Mouse (Mus musculus): ENCODE measurements around the gene Zfp558. TPM values are rescaled to one million over a fixed set of nuclear protein-coding genes. Genes with fewer than 3 reads are reported as not detected.
A peak's percentile ranks its signal among the peaks of the same experiment; 100 is the strongest.
"Not testable (repeated sequence)": the region's sequence is repeated elsewhere in the genome, so short reads cannot be mapped to it uniquely, and the experiment has no call there.

The Zfp558 gene
- 18.7 and 22.8 TPM in 2 replicates for polyA plus RNA-seq (2016; fragmentation: Nextera tagmentation; extraction: Ambion mirVana)

DNA sequence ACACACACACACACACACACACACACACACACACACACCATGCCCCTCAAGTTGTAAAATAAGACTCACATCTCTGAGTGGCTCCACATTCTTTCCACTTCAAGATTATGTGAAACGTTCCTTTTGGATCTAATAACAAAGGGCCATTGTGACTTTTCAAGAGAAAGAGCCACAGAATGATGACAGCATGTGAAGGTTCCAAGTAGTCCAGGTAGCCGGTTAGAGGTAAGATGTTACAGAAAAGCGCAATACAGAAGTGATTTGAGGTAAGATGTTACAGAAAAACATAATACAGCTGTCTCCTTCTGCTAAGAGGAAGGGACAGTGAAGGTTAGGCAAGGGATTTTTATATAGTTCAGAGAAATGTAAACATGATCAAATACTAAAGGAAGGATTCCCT, at the start of gene Zfp558, which contains the start of gene Mbd3l1:
Gene Zfp558, minus strand, starts transcription at position 101 of the 400 bp plus-strand sequence.
Gene Mbd3l1, plus strand, starts transcription at position 192 of the 400 bp plus-strand sequence.
- Histone ChIP-seq H3K27ac (no peak within 1 kb of the TSS), H3K27me3 (replicated peaks) (no peaks in the 10 kb centered on the region), H3K4me3 (no peak within 1 kb of the TSS), H3K9ac (no peak within 1 kb of the TSS), H3K9me3 (no peaks in the 10 kb centered on the region), H3K36me3 (no peaks in the 10 kb centered on the region), H3K4me1 (no peaks in the 10 kb centered on the region), H3K4me2 (replicated peaks) (no peak within 1 kb of the TSS)
- WGBS = 83% methylated on average over 3 of the region's 3 CpGs
- no peak for ATAC-seq (ENCODE audit: low FRiP score, low read depth)

DNA sequence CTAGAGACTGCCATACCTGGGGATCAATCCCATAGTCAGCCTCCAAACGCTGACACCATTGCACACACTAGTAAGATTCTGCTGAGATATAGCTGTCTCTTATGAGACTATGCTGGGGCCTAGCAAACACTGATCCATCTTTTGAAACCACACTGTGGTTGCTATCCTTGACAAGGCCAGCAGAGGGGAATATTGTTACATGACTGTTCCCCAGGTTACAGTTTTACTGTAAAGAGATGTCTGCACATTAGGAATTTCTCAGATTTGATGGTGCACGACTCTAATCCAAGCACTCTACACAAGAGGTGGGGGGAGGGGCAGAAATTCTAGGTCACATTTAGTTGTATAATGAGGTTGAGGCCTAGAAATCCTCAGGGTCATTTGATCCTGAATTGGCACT, 30.0 kb upstream of the Zfp558 start:
- ATAC-seq (ENCODE audit: low FRiP score, low read depth) = no peak
- no peaks in the 10 kb centered on the region for H3K36me3 ChIP-seq

DNA sequence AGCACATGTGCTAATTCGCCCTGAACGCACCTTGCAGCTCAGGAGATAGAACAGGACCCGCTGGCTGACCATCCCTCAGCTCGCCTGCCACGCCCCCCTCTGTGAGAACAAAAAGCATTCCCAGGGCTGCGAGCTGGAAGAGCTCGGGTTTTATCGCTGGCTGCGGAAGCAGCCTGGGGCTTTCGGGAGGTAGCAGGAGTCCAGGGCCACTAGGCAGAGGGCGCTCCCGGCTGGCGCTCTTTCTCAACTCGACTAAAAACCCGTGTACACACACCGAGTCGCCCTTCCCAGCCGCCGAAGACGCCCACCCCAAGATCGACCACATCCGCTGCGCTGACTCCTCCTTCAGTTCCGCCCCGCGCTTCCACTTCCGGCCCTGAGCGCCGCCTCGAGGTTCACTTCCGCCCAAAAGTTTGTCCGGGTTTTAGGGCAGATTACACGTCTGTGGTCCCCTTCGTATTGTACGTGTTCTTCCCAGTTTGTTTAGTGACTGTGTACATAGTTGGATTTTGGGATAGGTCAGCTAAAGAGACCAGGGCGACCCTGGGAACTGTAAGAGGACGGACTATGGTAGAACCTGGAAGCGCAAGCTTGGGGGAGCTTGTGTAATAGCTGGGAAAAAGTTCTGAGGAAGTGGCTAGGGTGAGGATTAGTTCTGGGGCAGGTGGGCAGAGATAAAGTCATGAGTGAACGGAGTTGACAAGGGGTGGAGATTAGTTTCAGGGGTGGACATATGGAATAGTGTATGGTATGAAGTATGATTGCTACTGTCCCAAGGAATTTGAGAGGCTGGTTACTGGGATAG, 4.5 kb downstream of the Zfp558 start:
- H3K4me1 ChIP-seq = no peaks in the 10 kb centered on the region; the same call in 1 of the 2 replicates
- peak; percentile 97 for ATAC-seq (ENCODE audit: low FRiP score, low read depth)
- H3K4me2 ChIP-seq (replicated peaks) = peak overlapping the region; percentile 67
- H3K36me3 ChIP-seq = peaks cover 4% of the 10 kb centered on the region; the same call in 1 of the 2 replicates
- H3K9ac ChIP-seq = peak overlapping the region; percentile 67
- WGBS = 6% methylated on average over 39 of the region's 39 CpGs
- H3K27ac ChIP-seq = peak overlapping the region; percentile 80
- peak overlapping the region; percentile 59 for H3K4me3 ChIP-seq
- no peaks in the 10 kb centered on the region for H3K9me3 ChIP-seq
- H3K27me3 ChIP-seq (replicated peaks) = no peaks in the 10 kb centered on the region

More for the DNA sequence above, 30.0 kb upstream of the Zfp558 start:
- H3K9ac ChIP-seq = no peak overlapping the region
- H3K4me1 ChIP-seq = no peaks in the 10 kb centered on the region
- 55% methylated on average over 2 of the region's 2 CpGs for WGBS
- H3K9me3 ChIP-seq = no peaks in the 10 kb centered on the region
- no peak overlapping the region for H3K27ac ChIP-seq
- no peak overlapping the region for H3K4me2 ChIP-seq (replicated peaks)
- H3K27me3 ChIP-seq (replicated peaks) = no peaks in the 10 kb centered on the region
- no peak overlapping the region for H3K4me3 ChIP-seq

DNA sequence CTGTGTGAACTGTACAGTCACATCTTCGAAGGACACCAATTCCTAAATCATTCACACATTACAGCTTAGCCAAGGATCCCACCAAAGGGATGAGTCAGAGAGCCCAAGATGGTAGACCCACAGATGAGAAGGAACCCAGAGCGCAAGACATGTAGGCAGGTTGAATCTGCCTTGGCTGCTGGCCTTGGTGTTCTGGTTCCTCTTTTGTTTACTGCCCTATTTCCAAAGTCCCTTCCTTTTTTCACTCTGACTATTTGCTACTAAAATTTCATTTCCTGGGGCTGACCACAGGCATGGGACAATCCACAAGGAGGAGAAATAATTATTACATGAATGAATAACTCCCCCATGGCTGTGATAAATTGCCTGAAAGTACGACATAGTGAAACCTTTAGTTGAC, 10.1 kb downstream of the Zfp558 start:
- H3K4me1 ChIP-seq = no peaks in the 10 kb centered on the region; the same call in 1 of the 2 replicates
- ATAC-seq (ENCODE audit: low FRiP score, low read depth) = no peak
- H3K36me3 ChIP-seq = peaks cover 21% of the 10 kb centered on the region; the same call in 1 of the 2 replicates
- 94% methylated on average over 3 of the region's 3 CpGs for WGBS
- H3K9me3 ChIP-seq = no peaks in the 10 kb centered on the region
- H3K4me3 ChIP-seq = no peak overlapping the region
- H3K27me3 ChIP-seq (replicated peaks) = no peaks in the 10 kb centered on the region
- H3K27ac ChIP-seq = no peak overlapping the region
- no peak overlapping the region for H3K4me2 ChIP-seq (replicated peaks)
- no peak overlapping the region for H3K9ac ChIP-seq

DNA sequence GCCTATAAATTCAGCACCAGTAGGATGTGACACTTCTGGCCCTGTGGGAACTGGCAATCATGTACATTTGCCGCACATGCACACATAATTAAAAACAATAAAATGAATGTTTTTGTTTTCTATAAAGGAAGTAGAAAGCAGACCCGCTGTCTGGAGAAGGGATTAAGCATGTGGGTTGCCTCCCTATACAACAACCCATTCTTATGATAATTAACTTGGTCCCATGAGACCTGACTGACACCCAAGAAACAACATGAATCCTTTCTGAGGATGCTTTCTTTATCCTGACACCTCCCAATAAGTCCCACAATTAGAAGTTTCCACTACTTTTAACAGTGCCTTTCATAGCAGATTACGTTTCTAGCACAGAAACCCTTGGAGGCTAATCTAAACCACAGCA, 10.7 kb downstream of the Zfp558 start:
- Histone ChIP-seq H3K36me3 (peaks cover 21% of the 10 kb centered on the region; the same call in 1 of the 2 replicates), H3K4me1 (no peaks in the 10 kb centered on the region), H3K27me3 (replicated peaks) (no peaks in the 10 kb centered on the region), H3K4me3 (no peak overlapping the region), H3K9ac (no peak overlapping the region), H3K9me3 (no peaks in the 10 kb centered on the region), H3K4me2 (replicated peaks) (no peak overlapping the region), H3K27ac (no peak overlapping the region)
- WGBS = 62% methylated on average over 3 of the region's 3 CpGs
- ATAC-seq (ENCODE audit: low FRiP score, low read depth) = no peak

DNA sequence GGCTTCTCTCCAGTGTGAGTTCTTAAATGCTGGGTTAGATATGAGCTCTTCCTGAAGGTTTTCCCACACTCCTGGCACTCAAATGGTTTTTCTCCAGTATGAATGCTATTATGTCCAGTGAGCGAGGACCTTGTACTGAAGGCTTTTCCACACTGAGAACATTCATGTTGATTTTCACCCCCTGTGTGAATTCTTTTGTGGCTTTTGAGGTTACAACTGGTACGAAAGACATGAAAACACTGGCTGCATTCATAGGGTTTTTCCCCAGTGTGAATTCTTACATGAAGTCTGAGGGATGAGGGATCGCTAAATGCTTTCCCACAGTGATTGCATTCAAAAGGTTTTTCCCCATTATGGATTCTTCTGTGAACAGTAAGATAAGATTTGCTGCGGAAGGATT, 21.5 kb downstream of the Zfp558 start:
- H3K4me1 ChIP-seq = no peaks in the 10 kb centered on the region
- no peak overlapping the region for H3K4me2 ChIP-seq (replicated peaks)
- WGBS = 86% methylated on average over 4 of the region's 4 CpGs
- ATAC-seq (ENCODE audit: low FRiP score, low read depth) = no peak
- H3K27me3 ChIP-seq (replicated peaks) = no peaks in the 10 kb centered on the region
- no peak overlapping the region for H3K4me3 ChIP-seq
- no peak overlapping the region for H3K27ac ChIP-seq
- no peak overlapping the region for H3K9ac ChIP-seq
- H3K9me3 ChIP-seq = peaks cover 5% of the 10 kb centered on the region; the same call in 1 of the 2 replicates
- H3K36me3 ChIP-seq = peaks cover 46% of the 10 kb centered on the region

DNA sequence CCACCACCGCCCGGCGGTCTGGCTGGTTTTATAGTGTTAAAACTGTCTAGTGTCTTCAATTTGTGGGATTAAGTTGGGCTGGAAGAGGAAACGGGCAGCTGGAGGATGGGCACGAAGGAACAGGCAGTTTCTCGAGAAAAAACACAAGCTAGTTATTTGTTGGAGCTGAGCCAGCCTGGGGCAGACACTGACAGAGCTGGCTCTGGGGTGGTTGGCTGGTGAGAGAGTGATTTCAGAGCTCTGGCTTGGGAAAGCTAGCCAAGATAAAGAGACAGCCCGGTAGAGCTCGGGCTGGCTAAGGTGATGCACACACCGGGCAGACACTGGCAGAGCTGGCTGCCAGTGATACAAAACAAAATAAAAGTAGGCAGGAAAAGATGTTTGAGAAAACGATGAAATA, 46.4 kb downstream of the Zfp558 start:
- H3K4me3 ChIP-seq = no peak overlapping the region
- H3K27ac ChIP-seq = no peak overlapping the region
- no peak for ATAC-seq (ENCODE audit: low FRiP score, low read depth)
- H3K9ac ChIP-seq = no peak overlapping the region
- no peaks in the 10 kb centered on the region for H3K27me3 ChIP-seq (replicated peaks)
- no peak overlapping the region for H3K4me2 ChIP-seq (replicated peaks)
- no peaks in the 10 kb centered on the region for H3K36me3 ChIP-seq
- WGBS = 85% methylated on average over 10 of the region's 10 CpGs
- H3K9me3 ChIP-seq = no peaks in the 10 kb centered on the region
- no peaks in the 10 kb centered on the region for H3K4me1 ChIP-seq

DNA sequence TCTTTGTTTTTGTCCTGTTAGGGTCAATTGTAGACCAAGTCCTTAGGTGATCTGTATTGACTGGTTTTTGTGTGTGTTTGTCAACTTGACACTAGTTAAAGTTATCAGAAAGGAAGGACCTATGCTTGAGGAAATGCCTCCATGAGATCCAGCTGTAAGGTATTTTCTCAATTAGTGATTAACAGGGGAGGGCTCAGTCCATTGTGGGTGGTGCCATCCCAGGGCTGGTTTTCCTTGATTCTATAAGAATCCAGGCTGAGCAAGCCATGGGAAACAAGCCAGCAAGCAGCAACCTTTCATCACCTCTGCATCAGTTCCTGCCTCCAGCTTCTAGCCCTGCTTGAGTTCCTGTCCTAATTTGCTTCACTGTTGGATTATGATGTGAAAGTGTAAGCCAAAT, 47.7 kb downstream of the Zfp558 start, which contains the start of gene Mbd3l2:
Gene Mbd3l2, plus strand, starts transcription at position 301 of the 400 bp plus-strand sequence.
- no peaks in the 10 kb centered on the region for H3K27me3 ChIP-seq (replicated peaks)
- no peaks in the 10 kb centered on the region for H3K9me3 ChIP-seq
- H3K27ac ChIP-seq = no peak within 1 kb of the TSS
- no peaks in the 10 kb centered on the region for H3K36me3 ChIP-seq
- ATAC-seq (ENCODE audit: low FRiP score, low read depth) = no peak
- no peak within 1 kb of the TSS for H3K4me2 ChIP-seq (replicated peaks)
- H3K4me1 ChIP-seq = no peaks in the 10 kb centered on the region
- H3K4me3 ChIP-seq = no peak within 1 kb of the TSS
- H3K9ac ChIP-seq = no peak within 1 kb of the TSS

DNA sequence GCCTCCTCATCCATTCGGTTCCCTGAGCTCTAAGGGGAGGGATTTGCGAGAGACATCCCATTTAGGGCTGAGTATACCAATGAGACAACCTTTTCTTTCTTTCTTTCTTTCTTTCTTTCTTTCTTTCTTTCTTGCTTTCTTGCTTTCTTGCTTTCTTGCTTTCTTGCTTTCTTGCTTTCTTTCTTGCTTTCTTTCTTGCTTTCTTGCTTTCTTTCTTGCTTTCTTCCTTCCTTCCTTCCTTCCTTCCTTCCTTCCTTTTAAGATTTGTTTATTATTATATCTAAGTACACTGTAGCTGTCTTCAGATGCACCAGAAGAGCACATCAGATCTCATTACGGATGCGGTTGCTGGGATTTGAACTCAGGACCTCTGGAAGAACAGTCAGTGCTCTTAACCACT, 65.7 kb downstream of the Zfp558 start:
- H3K4me1 ChIP-seq; H3K27ac ChIP-seq; H3K9ac ChIP-seq; H3K4me2 ChIP-seq (replicated peaks); H3K36me3 ChIP-seq; H3K4me3 ChIP-seq; H3K27me3 ChIP-seq (replicated peaks); H3K9me3 ChIP-seq; ATAC-seq (ENCODE audit: low FRiP score, low read depth): not testable (repeated sequence)
- WGBS = 80% methylated on average over 4 of the region's 4 CpGs

Small RNA genes lying within 50 kb of the gene (microRNA-seq; reads per million reads assigned to microRNA genes)
- gene Gm22854 = not detected

Other genes starting within 250 kb of the Zfp558 start
- gene Chordc1, start 186.1 kb downstream of the Zfp558 start, polyA plus RNA-seq (2016; fragmentation: Nextera tagmentation; extraction: Ambion mirVana) = 131 and 143 TPM in 2 replicates
- gene Naalad2, start 75.3 kb downstream of the Zfp558 start, polyA plus RNA-seq (2016; fragmentation: Nextera tagmentation; extraction: Ambion mirVana) = 1.5 and 1.7 TPM in 2 replicates
- not detected in 2 replicates for gene Ubtfl1, start 73.8 kb downstream of the Zfp558 start, polyA plus RNA-seq (2016; fragmentation: Nextera tagmentation; extraction: Ambion mirVana)
- gene Mbd3l2, start 47.6 kb downstream of the Zfp558 start, polyA plus RNA-seq (2016; fragmentation: Nextera tagmentation; extraction: Ambion mirVana) = 0.15 TPM in 1 of 2 replicates, not detected in the other
- gene Mbd3l1, start 91 bp upstream of the Zfp558 start, polyA plus RNA-seq (2016; fragmentation: Nextera tagmentation; extraction: Ambion mirVana) = not detected in 2 replicates
- gene Muc16, start 196.3 kb upstream of the Zfp558 start, polyA plus RNA-seq (2016; fragmentation: Nextera tagmentation; extraction: Ambion mirVana) = not detected in 2 replicates